Mouse (Mus musculus) embryonic fibroblast, embryonic 13.5 days (primary cell): Measurements from ENCODE around the gene Rgl1.

Experiments
- CTCF ChIP-seq: IDR thresholded peaks from 2 replicates; pipeline ENCODE4 v1.5.1; 2011; ENCODE audit warnings: mild to moderate bottlenecking, control low read depth, low read length, moderate library complexity, borderline replicate concordance; ENCODE audit not compliant: insufficient read depth
- POLR2A ChIP-seq: IDR thresholded peaks from 2 replicates; pipeline ENCODE4 v1.6.1; 2011; ENCODE audit warnings: low read depth, mild to moderate bottlenecking, control low read depth, low read length, moderate library complexity

DNA sequence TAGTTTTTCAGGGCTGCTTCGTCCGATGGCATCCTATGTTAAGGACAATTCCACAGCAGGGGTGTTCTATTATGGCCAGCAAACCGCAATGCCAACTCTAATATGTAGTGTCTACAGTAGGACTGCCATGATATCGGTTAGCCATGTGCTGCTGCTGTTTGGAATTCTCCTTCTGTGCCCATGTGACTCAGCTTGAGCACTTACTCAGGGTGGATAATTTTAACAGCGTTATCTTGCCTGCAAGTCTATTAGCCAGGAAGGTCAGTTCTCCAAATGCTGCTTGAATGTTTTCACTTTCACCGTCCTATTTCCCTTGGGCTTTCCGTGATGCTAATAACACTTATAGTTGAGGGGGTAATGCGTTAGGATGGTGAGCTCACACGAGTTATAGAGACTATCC, 240.0 kb downstream of the Rgl1 start:
- TF ChIP-seq POLR2A, result no peak
- no peak for TF ChIP-seq CTCF
